Mouse (Mus musculus) midbrain, embryonic 13.5 days (tissue): ENCODE measurements around the gene 4930556J24Rik. TPM values are rescaled to one million over a fixed set of nuclear protein-coding genes. Genes with fewer than 3 reads are reported as not detected.
"Not testable (repeated sequence)": the region's sequence is repeated elsewhere in the genome, so short reads cannot be mapped to it uniquely, and the experiment has no call there.

ENCODE experiments used
- ATAC-seq: fragments of 200-750 bp; cut with Nextera tagmentation; 2 replicates; pipeline ENCODE4 v1.8.0; 2017; ENCODE audit warnings: mild to moderate bottlenecking, moderate TSS enrichment, moderate library complexity
- H3K27ac ChIP-seq: fragments of 300-500 bp; sonication (generic); 2 replicates; pipeline ENCODE4 v1.5.1; 2015; ENCODE audit warnings: inconsistent platforms, mild to moderate bottlenecking, moderate library complexity
- H3K27me3 ChIP-seq: fragments of 300-500 bp; sonication (generic); 2 replicates; pipeline ENCODE4 v1.6.1; 2015; ENCODE audit warnings: mild to moderate bottlenecking, inconsistent platforms
- H3K36me3 ChIP-seq: fragments of 300-500 bp; sonication (generic); 2 replicates; pipeline ENCODE4 v1.6.1; 2015; ENCODE audit warnings: mild to moderate bottlenecking, inconsistent platforms
- H3K4me1 ChIP-seq: fragments of 300-500 bp; sonication (generic); replicated peaks from 2 replicates; pipeline ENCODE4 v1.6.1; 2015; ENCODE audit warnings: inconsistent platforms
- H3K4me2 ChIP-seq: fragments of 300-500 bp; sonication (generic); replicated peaks from 2 replicates; pipeline ENCODE4 v1.6.1; 2015; ENCODE audit warnings: moderate library complexity, mild to moderate bottlenecking, inconsistent platforms
- H3K4me3 ChIP-seq: fragments of 300-500 bp; sonication (generic); replicated peaks from 2 replicates; pipeline ENCODE4 v1.5.1; 2015; ENCODE audit warnings: mild to moderate bottlenecking, inconsistent platforms
- H3K9ac ChIP-seq: fragments of 300-500 bp; sonication (generic); replicated peaks from 2 replicates; pipeline ENCODE4 v1.6.1; 2015; ENCODE audit warnings: mild to moderate bottlenecking, inconsistent platforms
- H3K9me3 ChIP-seq: fragments of 300-500 bp; sonication (generic); 2 replicates; pipeline ENCODE4 v1.6.1; 2016; ENCODE audit warnings: mild to moderate bottlenecking, inconsistent platforms
- WGBS: fragments of 180-500 bp; shearing (Covaris S2); methylation state at CpG from one replicate; pipeline ENCODE4 v1.1.7; 2015; 5-methylcytosine and 5-hydroxymethylcytosine counted together
- polyA plus RNA-seq: library from polyadenylated mRNA; unstranded; fragments of >200 nt; fragmentation: Nextera tagmentation; extraction: Ambion mirVana; gene quantifications from 2 replicates; pipeline ENCODE4 v1.2.1, GENCODE M21; 2015

Gene 4930556J24Rik
- polyA plus RNA-seq, 1 experiment from 2014 or later: 0.13 TPM

GRCm38 (mm10) chr11:3914109-3914840 is 62.3 kb downstream of the 4930556J24Rik start, which contains the start of gene Slc35e4:
Gene Slc35e4, minus strand, starts transcription at chr11:3914664.
- peaks cover 39% of the 10 kb centered on the region for H3K4me1 ChIP-seq
- no peaks in the 10 kb centered on the region for H3K36me3 ChIP-seq
- peak within 1 kb of the TSS; percentile 75 for H3K9ac ChIP-seq
- peak; percentile 62 for ATAC-seq
- H3K27me3 ChIP-seq: peaks cover 8% of the 10 kb centered on the region; the same call in 1 of the 2 replicates
- under 1% methylated on average over 28 of the region's 28 CpGs for WGBS
- H3K4me3 ChIP-seq: peak within 1 kb of the TSS; percentile 64
- H3K4me2 ChIP-seq: peak within 1 kb of the TSS; percentile 89
- no peaks in the 10 kb centered on the region for H3K9me3 ChIP-seq
- H3K27ac ChIP-seq: peak within 1 kb of the TSS; percentile 65

- WGBS: under 1% methylated on average over 65 of the region's 65 CpGs
- peaks cover 39% of the 10 kb centered on the region for H3K4me1 ChIP-seq
Observed at GRCm38 (mm10) chr11:3913316-3914108, 63.1 kb downstream of the 4930556J24Rik start.

GRCm38 (mm10) chr11:3912875-3913271 is 63.7 kb downstream of the 4930556J24Rik start:
- Histone ChIP-seq H3K36me3 (no peaks in the 10 kb centered on the region), H3K27me3 (peaks cover 8% of the 10 kb centered on the region; the same call in 1 of the 2 replicates), H3K9ac (peak overlapping the region; percentile 75), H3K4me2 (peak overlapping the region; percentile 89), H3K9me3 (no peaks in the 10 kb centered on the region), H3K4me3 (peak overlapping the region; percentile 64), H3K4me1 (peaks cover 44% of the 10 kb centered on the region), H3K27ac (0 out of 2 replicates have a peak overlapping the region, but pooled peaks have one; percentile 65)
- peak; percentile 32 for ATAC-seq
- 3% methylated on average over 16 of the region's 16 CpGs for WGBS

More at GRCm38 (mm10) chr11:3913316-3914108, 63.1 kb downstream of the 4930556J24Rik start:
- no peaks in the 10 kb centered on the region for H3K36me3 ChIP-seq
- H3K4me2 ChIP-seq: peak overlapping the region; percentile 89
- H3K9ac ChIP-seq: peak overlapping the region; percentile 75
- H3K4me3 ChIP-seq: peak overlapping the region; percentile 64
- peak; percentile 84 for ATAC-seq
- peak overlapping the region; percentile 65 for H3K27ac ChIP-seq
- H3K27me3 ChIP-seq: peaks cover 8% of the 10 kb centered on the region; the same call in 1 of the 2 replicates
- H3K9me3 ChIP-seq: no peaks in the 10 kb centered on the region

GRCm38 (mm10) chr11:3912100-3912874 is 64.3 kb downstream of the 4930556J24Rik start:
- Histone ChIP-seq H3K9ac (peak overlapping the region; percentile 75), H3K27me3 (peaks cover 8% of the 10 kb centered on the region; the same call in 1 of the 2 replicates), H3K27ac (0 out of 2 replicates have a peak overlapping the region, but pooled peaks have one; percentile 10), H3K4me1 (peaks cover 46% of the 10 kb centered on the region), H3K4me2 (peak overlapping the region; percentile 89), H3K4me3 (peak overlapping the region; percentile 64), H3K36me3 (peaks cover 6% of the 10 kb centered on the region; the same call in 1 of the 2 replicates), H3K9me3 (no peaks in the 10 kb centered on the region)
- WGBS: 14% methylated on average over 19 of the region's 19 CpGs
- peak; percentile 27 for ATAC-seq

GRCm38 (mm10) chr11:3911440-3911839 is 65.1 kb downstream of the 4930556J24Rik start:
- not testable (repeated sequence) for H3K27me3 ChIP-seq, H3K27ac ChIP-seq, ATAC-seq, H3K9me3 ChIP-seq
- H3K36me3 ChIP-seq: peaks cover 14% of the 10 kb centered on the region
- H3K9ac ChIP-seq: peak overlapping the region; percentile 47; the same call in 1 of the 2 replicates
- 84% methylated on average over 6 of the region's 6 CpGs for WGBS
- H3K4me3 ChIP-seq: peak overlapping the region; percentile 1; the same call in 1 of the 2 replicates
- peaks cover 46% of the 10 kb centered on the region for H3K4me1 ChIP-seq
- peak overlapping the region; percentile 89 for H3K4me2 ChIP-seq

DNA sequence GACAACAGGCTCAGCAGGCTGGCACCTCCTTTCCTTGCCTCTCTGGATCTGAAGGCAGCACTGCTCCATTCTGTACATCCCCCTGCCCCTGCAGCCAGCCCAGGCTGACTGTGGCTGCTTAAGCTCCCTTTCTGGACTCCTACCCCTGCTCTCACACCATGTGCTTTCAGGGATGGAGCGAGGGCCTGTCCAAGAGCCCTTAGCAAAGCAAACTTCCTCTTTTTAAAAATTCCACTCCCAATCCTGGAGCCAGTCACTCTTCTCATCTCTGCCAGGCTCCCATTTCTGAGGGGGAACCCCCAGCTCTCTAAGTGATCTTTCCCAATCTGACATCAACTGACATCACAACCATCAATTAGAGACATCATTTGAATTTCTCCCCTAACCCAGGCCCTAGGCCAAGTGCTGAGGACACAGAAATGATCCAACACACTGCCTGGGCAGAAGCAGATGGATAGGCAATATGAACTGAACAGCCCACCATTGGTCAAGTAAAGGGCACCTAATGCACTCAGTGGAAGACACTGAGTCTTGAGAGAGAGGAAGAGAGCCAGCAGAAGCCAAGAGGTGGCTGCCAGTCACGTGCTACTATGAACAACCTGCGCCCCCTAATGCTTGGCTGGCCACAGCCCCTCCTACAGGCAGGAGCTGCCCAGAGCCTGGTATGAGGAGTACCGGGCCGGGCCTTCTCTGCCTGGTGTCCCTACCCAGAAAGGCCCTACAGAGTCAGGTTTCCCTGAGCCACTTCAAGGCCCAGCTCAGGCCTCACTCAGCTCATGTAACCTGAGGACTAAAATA is 65.9 kb downstream of the 4930556J24Rik start:
- H3K4me3 ChIP-seq: peak overlapping the region; percentile 1; the same call in 1 of the 2 replicates
- WGBS: 64% methylated on average over 5 of the region's 5 CpGs

GRCm38 (mm10) chr11:3909236-3909635 is 67.3 kb downstream of the 4930556J24Rik start:
- H3K4me2 ChIP-seq: no peak overlapping the region
- H3K4me1 ChIP-seq: peaks cover 43% of the 10 kb centered on the region
- no peak overlapping the region for H3K9ac ChIP-seq
- 91% methylated on average over 4 of the region's 4 CpGs for WGBS
- H3K9me3 ChIP-seq: no peaks in the 10 kb centered on the region
- H3K4me3 ChIP-seq: no peak overlapping the region
- H3K27me3 ChIP-seq: peaks cover 5% of the 10 kb centered on the region; the same call in 1 of the 2 replicates
- ATAC-seq: no peak
- H3K27ac ChIP-seq: no peak overlapping the region
- H3K36me3 ChIP-seq: peaks cover 23% of the 10 kb centered on the region

More for the DNA sequence above, 65.9 kb downstream of the 4930556J24Rik start:
- no peak overlapping the region for H3K27ac ChIP-seq
- peaks cover 6% of the 10 kb centered on the region; the same call in 1 of the 2 replicates for H3K27me3 ChIP-seq
- no peaks in the 10 kb centered on the region for H3K9me3 ChIP-seq
- H3K36me3 ChIP-seq: peaks cover 18% of the 10 kb centered on the region
- H3K4me1 ChIP-seq: peaks cover 46% of the 10 kb centered on the region
- peak overlapping the region; percentile 89 for H3K4me2 ChIP-seq
- H3K9ac ChIP-seq: peak overlapping the region; percentile 47
- no peak for ATAC-seq

GRCm38 (mm10) chr11:3905446-3905845 is 71.1 kb downstream of the 4930556J24Rik start:
- Histone ChIP-seq H3K9me3 (no peaks in the 10 kb centered on the region), H3K4me1 (peaks cover 22% of the 10 kb centered on the region), H3K36me3 (peaks cover 30% of the 10 kb centered on the region), H3K4me2 (no peak overlapping the region), H3K27ac (no peak overlapping the region), H3K27me3 (no peaks in the 10 kb centered on the region), H3K4me3 (no peak overlapping the region), H3K9ac (no peak overlapping the region)
- ATAC-seq: no peak
- 75% methylated on average over 1 of the region's 1 CpGs for WGBS

- 82% methylated on average over 6 of the region's 6 CpGs for WGBS
- H3K27me3 ChIP-seq: no peaks in the 10 kb centered on the region
- no peak for ATAC-seq
- H3K9ac ChIP-seq: no peak overlapping the region
- H3K27ac ChIP-seq: no peak overlapping the region
- no peak overlapping the region for H3K4me2 ChIP-seq
- no peak overlapping the region for H3K4me3 ChIP-seq
- peaks cover 33% of the 10 kb centered on the region for H3K36me3 ChIP-seq
- H3K4me1 ChIP-seq: peaks cover 23% of the 10 kb centered on the region
- H3K9me3 ChIP-seq: no peaks in the 10 kb centered on the region
Observed at GRCm38 (mm10) chr11:3904673-3905072, 71.9 kb downstream of the 4930556J24Rik start.

GRCm38 (mm10) chr11:3903046-3903445 is 73.5 kb downstream of the 4930556J24Rik start:
- Histone ChIP-seq H3K36me3 (peaks cover 46% of the 10 kb centered on the region), H3K27ac (no peak overlapping the region), H3K9me3 (no peaks in the 10 kb centered on the region), H3K4me3 (no peak overlapping the region), H3K9ac (no peak overlapping the region), H3K27me3 (no peaks in the 10 kb centered on the region), H3K4me1 (peaks cover 27% of the 10 kb centered on the region), H3K4me2 (no peak overlapping the region)
- ATAC-seq: no peak
- WGBS: 84% methylated on average over 5 of the region's 5 CpGs
